Mouse (Mus musculus): ENCODE measurements around the gene Cldn24. TPM values are rescaled to one million over a fixed set of nuclear protein-coding genes. Genes with fewer than 3 reads are reported as not detected.

Cldn24 gene
- total and polyA plus RNA-seq, 2 experiments from 2014 or later = not detected

- H3K36me3 ChIP-seq (replicated peaks; ENCODE audit: control insufficient read depth, insufficient read depth, low read length) = no peaks in the 10 kb centered on the region
- WGBS = 79% methylated on average over 6 of the region's 6 CpGs
- H3K27me3 ChIP-seq (ENCODE audit: control insufficient read depth, insufficient read depth, low read length) = no peaks in the 10 kb centered on the region
- H3K4me3 ChIP-seq (ENCODE audit: low read depth, low read length) = no peak overlapping the region
- no peak overlapping the region; the same call in 1 of the 2 replicates for H3K9ac ChIP-seq (replicated peaks; ENCODE audit: low read depth, low read length)
- H3K9me3 ChIP-seq (replicated peaks; ENCODE audit: control insufficient read depth, low read length) = no peaks in the 10 kb centered on the region
- H3K4me1 ChIP-seq (ENCODE audit: control insufficient read depth, insufficient read depth) = peaks cover 9% of the 10 kb centered on the region; the same call in 1 of the 2 replicates
- H3K27ac ChIP-seq (ENCODE audit: low read depth) = no peak overlapping the region
- no peak for ATAC-seq (ENCODE audit: insufficient read depth, low read depth)
- TF ChIP-seq EP300 (IDR thresholded peaks at IDR 0.05; ENCODE audit: low read depth) (no peak), CTCF (IDR thresholded peaks at IDR 0.05; ENCODE audit: low read depth) (no peak)
- no peak for DNase-seq (ENCODE audit: low spot score)
- H3K4me2 ChIP-seq (ENCODE audit: low read depth, low read length) = no peak overlapping the region
Measured at GRCm38 (mm10) chr8:47783944-47784343, 38.0 kb upstream of the Cldn24 start.

DNA sequence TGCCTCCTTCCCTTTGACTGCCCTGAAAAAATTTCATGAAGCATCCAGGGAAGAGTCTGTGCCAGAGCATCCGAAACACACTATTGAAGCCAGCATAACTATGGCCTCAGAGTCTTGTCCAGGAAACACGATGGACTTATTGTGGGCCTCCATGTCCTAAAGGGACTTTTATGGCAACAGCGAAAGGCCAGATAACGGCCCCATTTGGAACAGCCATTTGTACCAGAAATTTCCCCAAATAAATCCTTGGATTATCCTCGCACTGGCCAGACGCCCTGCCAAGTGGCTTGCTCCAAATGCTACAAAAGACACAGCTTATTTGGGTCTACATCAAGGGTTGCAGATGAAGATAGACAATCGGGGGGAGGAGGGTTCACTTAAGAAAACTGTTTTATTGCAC, 37.5 kb upstream of the Cldn24 start:
- no peak for DNase-seq (ENCODE audit: low spot score)
- peaks cover 9% of the 10 kb centered on the region; the same call in 1 of the 2 replicates for H3K4me1 ChIP-seq (ENCODE audit: control insufficient read depth, insufficient read depth)
- no peak overlapping the region for H3K4me3 ChIP-seq (ENCODE audit: low read depth, low read length)
- H3K9me3 ChIP-seq (replicated peaks; ENCODE audit: control insufficient read depth, low read length) = no peaks in the 10 kb centered on the region
- no peak overlapping the region for H3K9ac ChIP-seq (replicated peaks; ENCODE audit: low read depth, low read length)
- H3K27me3 ChIP-seq (ENCODE audit: control insufficient read depth, insufficient read depth, low read length) = no peaks in the 10 kb centered on the region
- no peak overlapping the region for H3K4me2 ChIP-seq (ENCODE audit: low read depth, low read length)
- TF ChIP-seq EP300 (IDR thresholded peaks at IDR 0.05; ENCODE audit: low read depth) = no peak
- no peak for TF ChIP-seq CTCF (IDR thresholded peaks at IDR 0.05; ENCODE audit: low read depth)
- H3K36me3 ChIP-seq (replicated peaks; ENCODE audit: control insufficient read depth, insufficient read depth, low read length) = no peaks in the 10 kb centered on the region
- ATAC-seq (ENCODE audit: insufficient read depth, low read depth) = no peak
- whole genome bisulfite sequencing = 76% methylated on average over 7 of the region's 7 CpGs
- H3K27ac ChIP-seq (ENCODE audit: low read depth) = no peak overlapping the region

- Histone ChIP-seq H3K27me3 (ENCODE audit: control insufficient read depth, insufficient read depth, low read length) (no peaks in the 10 kb centered on the region), H3K9me3 (replicated peaks; ENCODE audit: control insufficient read depth, low read length) (no peaks in the 10 kb centered on the region), H3K4me1 (ENCODE audit: control insufficient read depth, insufficient read depth) (peaks cover 9% of the 10 kb centered on the region; the same call in 1 of the 2 replicates), H3K36me3 (replicated peaks; ENCODE audit: control insufficient read depth, insufficient read depth, low read length) (no peaks in the 10 kb centered on the region), H3K4me3 (ENCODE audit: low read depth, low read length) (no peak overlapping the region), H3K27ac (ENCODE audit: low read depth) (no peak overlapping the region), H3K9ac (replicated peaks; ENCODE audit: low read depth, low read length) (no peak overlapping the region), H3K4me2 (ENCODE audit: low read depth, low read length) (no peak overlapping the region)
- ATAC-seq (ENCODE audit: insufficient read depth, low read depth) (no peak), DNase-seq (ENCODE audit: low spot score) (no peak)
- 94% methylated on average over 15 of the region's 15 CpGs for WGBS
- TF ChIP-seq EP300 (IDR thresholded peaks at IDR 0.05; ENCODE audit: low read depth) = no peak
- no peak for TF ChIP-seq CTCF (IDR thresholded peaks at IDR 0.05; ENCODE audit: low read depth)
Measured at GRCm38 (mm10) chr8:47786323-47786722, 35.6 kb upstream of the Cldn24 start.

DNA sequence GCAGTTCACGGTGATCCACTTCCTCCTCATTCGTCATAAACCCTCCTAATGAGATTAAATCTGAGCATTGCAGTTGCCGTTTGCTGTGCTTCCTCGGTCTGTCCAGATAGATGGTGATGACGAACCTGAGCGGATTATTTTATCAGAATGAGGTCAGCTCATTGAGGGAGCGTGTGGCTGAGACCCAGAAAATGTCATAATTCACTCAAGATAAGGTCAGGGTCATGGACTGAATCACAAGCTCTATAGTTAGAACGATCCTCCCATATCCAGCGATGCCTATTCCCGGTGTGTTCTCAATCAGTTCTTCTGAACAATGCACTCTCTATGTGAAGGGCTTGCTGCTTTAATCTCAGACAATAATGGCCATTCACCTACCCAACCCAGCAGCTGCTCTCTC, 34.2 kb upstream of the Cldn24 start:
- H3K9ac ChIP-seq (replicated peaks; ENCODE audit: low read depth, low read length) = no peak overlapping the region
- no peaks in the 10 kb centered on the region for H3K9me3 ChIP-seq (replicated peaks; ENCODE audit: control insufficient read depth, low read length)
- 9% methylated on average over 10 of the region's 10 CpGs for WGBS
- peak overlapping the region; percentile 45 for H3K4me2 ChIP-seq (ENCODE audit: low read depth, low read length)
- H3K27ac ChIP-seq (ENCODE audit: low read depth) = peak overlapping the region; percentile 30; the same call in 1 of the 2 replicates
- H3K36me3 ChIP-seq (replicated peaks; ENCODE audit: control insufficient read depth, insufficient read depth, low read length) = no peaks in the 10 kb centered on the region
- ATAC-seq (ENCODE audit: insufficient read depth, low read depth) (peak; percentile 78), DNase-seq (ENCODE audit: low spot score) (peak; percentile 51)
- no peak overlapping the region; the same call in 1 of the 2 replicates for H3K4me3 ChIP-seq (ENCODE audit: low read depth, low read length)
- H3K4me1 ChIP-seq (ENCODE audit: control insufficient read depth, insufficient read depth) = peaks cover 9% of the 10 kb centered on the region; the same call in 1 of the 2 replicates
- no peak for TF ChIP-seq EP300 (IDR thresholded peaks at IDR 0.05; ENCODE audit: low read depth)
- no peak for TF ChIP-seq CTCF (IDR thresholded peaks at IDR 0.05; ENCODE audit: low read depth)
- no peaks in the 10 kb centered on the region for H3K27me3 ChIP-seq (ENCODE audit: control insufficient read depth, insufficient read depth, low read length)

GRCm38 (mm10) chr8:47791986-47792385, 30.0 kb upstream of the Cldn24 start:
- no peaks in the 10 kb centered on the region for H3K9me3 ChIP-seq (replicated peaks; ENCODE audit: control insufficient read depth, low read length)
- H3K4me1 ChIP-seq (ENCODE audit: control insufficient read depth, insufficient read depth) = peaks cover 9% of the 10 kb centered on the region; the same call in 1 of the 2 replicates
- H3K4me3 ChIP-seq (ENCODE audit: low read depth, low read length) = no peak overlapping the region
- WGBS = 55% methylated on average over 9 of the region's 9 CpGs
- H3K27me3 ChIP-seq (ENCODE audit: control insufficient read depth, insufficient read depth, low read length) = no peaks in the 10 kb centered on the region
- H3K27ac ChIP-seq (ENCODE audit: low read depth) = no peak overlapping the region
- H3K36me3 ChIP-seq (replicated peaks; ENCODE audit: control insufficient read depth, insufficient read depth, low read length) = no peaks in the 10 kb centered on the region
- no peak for DNase-seq (ENCODE audit: low spot score)
- ATAC-seq (ENCODE audit: insufficient read depth, low read depth) = no peak
- no peak overlapping the region for H3K9ac ChIP-seq (replicated peaks; ENCODE audit: low read depth, low read length)
- no peak overlapping the region for H3K4me2 ChIP-seq (ENCODE audit: low read depth, low read length)
- TF ChIP-seq EP300 (IDR thresholded peaks at IDR 0.05; ENCODE audit: low read depth) (no peak), CTCF (IDR thresholded peaks at IDR 0.05; ENCODE audit: low read depth) (no peak)

GRCm38 (mm10) chr8:47799438-47799837, 22.5 kb upstream of the Cldn24 start:
- Histone ChIP-seq H3K9me3 (replicated peaks; ENCODE audit: control insufficient read depth, low read length) (no peaks in the 10 kb centered on the region), H3K4me3 (ENCODE audit: low read depth, low read length) (no peak overlapping the region), H3K9ac (replicated peaks; ENCODE audit: low read depth, low read length) (no peak overlapping the region), H3K27ac (ENCODE audit: low read depth) (no peak overlapping the region), H3K4me1 (ENCODE audit: control insufficient read depth, insufficient read depth) (no peaks in the 10 kb centered on the region), H3K36me3 (replicated peaks; ENCODE audit: control insufficient read depth, insufficient read depth, low read length) (no peaks in the 10 kb centered on the region), H3K4me2 (ENCODE audit: low read depth, low read length) (no peak overlapping the region), H3K27me3 (ENCODE audit: control insufficient read depth, insufficient read depth, low read length) (no peaks in the 10 kb centered on the region)
- DNase-seq (ENCODE audit: low spot score) = no peak
- TF ChIP-seq EP300 (IDR thresholded peaks at IDR 0.05; ENCODE audit: low read depth) = no peak
- TF ChIP-seq CTCF (IDR thresholded peaks at IDR 0.05; ENCODE audit: low read depth) = no peak
- 47% methylated on average over 6 of the region's 6 CpGs for WGBS
- ATAC-seq (ENCODE audit: insufficient read depth, low read depth) = no peak

Data from heart, postnatal 0 days (tissue).